Mouse (Mus musculus) adrenal gland (tissue): ENCODE results near the gene Mindy2.
"Not testable (repeated sequence)": the region's sequence is repeated elsewhere in the genome, so short reads cannot be mapped to it uniquely, and the experiment has no call there.

ENCODE experiments used
- intact Hi-C: fragments of 180-260 bp; cut with DNase I; formaldehyde crosslinking; loops from one replicate; pipeline ENCODE4 v1.15.1; 2025

Mindy2 gene

GRCm38 (mm10) chr9:70587171-70587570, 69.8 kb downstream of the Mindy2 start:
- intact Hi-C loops = no loop called here

GRCm38 (mm10) chr9:70585172-70585571, 71.8 kb downstream of the Mindy2 start:
- intact Hi-C loops = no loop called here

- intact Hi-C loops = no loop called here
Measured at GRCm38 (mm10) chr9:70584641-70585040, 72.3 kb downstream of the Mindy2 start.

- intact Hi-C loops = no loop called here
Measured at GRCm38 (mm10) chr9:70580956-70581355, 76.0 kb downstream of the Mindy2 start.

- intact Hi-C loops = loop anchor here (10.0 kb wide), 1 partner anchor 143 kb away; no protein-coding TSS in a partner anchor
Measured at GRCm38 (mm10) chr9:70578123-70578522, 78.9 kb downstream of the Mindy2 start.

GRCm38 (mm10) chr9:70570351-70570750, 86.6 kb downstream of the Mindy2 start:
- intact Hi-C loops = loop anchor here (10.0 kb wide), 1 partner anchor 136 kb away; no protein-coding TSS in a partner anchor

- intact Hi-C loops = no loop called here
Measured at GRCm38 (mm10) chr9:70567651-70568050, 89.3 kb downstream of the Mindy2 start.

GRCm38 (mm10) chr9:70562825-70563224, 94.1 kb downstream of the Mindy2 start:
- intact Hi-C loops = no loop called here

GRCm38 (mm10) chr9:70556796-70557195, 100.2 kb downstream of the Mindy2 start:
- intact Hi-C loops = no loop called here

GRCm38 (mm10) chr9:70555431-70555830, 101.5 kb downstream of the Mindy2 start:
- intact Hi-C loops = no loop called here

GRCm38 (mm10) chr9:70552233-70552632, 104.7 kb downstream of the Mindy2 start:
- intact Hi-C loops = not testable (repeated sequence)

GRCm38 (mm10) chr9:70551524-70551923, 105.5 kb downstream of the Mindy2 start:
- intact Hi-C loops = no loop called here
